Mouse (Mus musculus) cerebral cortex, adult 2 months (tissue): Measurements from ENCODE around the gene Trip11.

Source experiments
- WGBS: fragments of 180-500 bp; shearing (Covaris S2); methylation state at CpG from one replicate; pipeline ENCODE4 v1.1.7; 2018; 5-methylcytosine and 5-hydroxymethylcytosine counted together

Trip11 gene

GRCm38 (mm10) chr12:101912626-101913490 is at the start of gene Trip11:
Trip11 (minus strand) TSS chr12:101913267.
- WGBS: under 1% methylated on average over 69 of the region's 69 CpGs

GRCm38 (mm10) chr12:101958960-101959780 is 46.1 kb upstream of the Trip11 start:
- WGBS: 94% methylated on average over 5 of the region's 5 CpGs

- WGBS: 55% methylated on average over 9 of the region's 9 CpGs
Measured at GRCm38 (mm10) chr12:101958556-101958955, 45.5 kb upstream of the Trip11 start.

- WGBS: under 1% methylated on average over 54 of the region's 54 CpGs
Measured at GRCm38 (mm10) chr12:101957942-101958544, 45.0 kb upstream of the Trip11 start, which contains the start of gene Atxn3. Atxn3 (minus strand) TSS chr12:101958246.

GRCm38 (mm10) chr12:101957079-101957941 is 44.2 kb upstream of the Trip11 start:
- 3% methylated on average over 26 of the region's 26 CpGs for WGBS

- WGBS: 96% methylated on average over 8 of the region's 8 CpGs
Measured at GRCm38 (mm10) chr12:101955821-101956220, 42.8 kb upstream of the Trip11 start.

GRCm38 (mm10) chr12:101948801-101949200 is 35.7 kb upstream of the Trip11 start:
- WGBS: 59% methylated on average over 4 of the region's 4 CpGs

- 45% methylated on average over 8 of the region's 8 CpGs for WGBS
Measured at GRCm38 (mm10) chr12:101947986-101948385, 34.9 kb upstream of the Trip11 start.

- WGBS: 81% methylated on average over 7 of the region's 7 CpGs
Measured at GRCm38 (mm10) chr12:101937572-101937971, 24.5 kb upstream of the Trip11 start.

- 40% methylated on average over 3 of the region's 3 CpGs for WGBS
Measured at GRCm38 (mm10) chr12:101935223-101935622, 22.2 kb upstream of the Trip11 start.

- 76% methylated on average over 1 of the region's 1 CpGs for WGBS
Measured at GRCm38 (mm10) chr12:101928423-101928822, 15.4 kb upstream of the Trip11 start.

GRCm38 (mm10) chr12:101922313-101922712 is 9.2 kb upstream of the Trip11 start:
- 78% methylated on average over 6 of the region's 6 CpGs for WGBS

GRCm38 (mm10) chr12:101919847-101920246 is 6.8 kb upstream of the Trip11 start:
- 75% methylated on average over 3 of the region's 3 CpGs for WGBS

GRCm38 (mm10) chr12:101911346-101911745 is 1.7 kb downstream of the Trip11 start:
- 82% methylated on average over 3 of the region's 3 CpGs for WGBS

- WGBS: 92% methylated on average over 6 of the region's 6 CpGs
Measured at GRCm38 (mm10) chr12:101910360-101910759, 2.7 kb downstream of the Trip11 start.

- 78% methylated on average over 12 of the region's 12 CpGs for WGBS
Measured at GRCm38 (mm10) chr12:101905817-101906216, 7.2 kb downstream of the Trip11 start.

- WGBS: 88% methylated on average over 4 of the region's 4 CpGs
Measured at GRCm38 (mm10) chr12:101904906-101905305, 8.2 kb downstream of the Trip11 start.

- 81% methylated on average over 3 of the region's 3 CpGs for WGBS
Measured at GRCm38 (mm10) chr12:101904170-101904569, 8.9 kb downstream of the Trip11 start.

GRCm38 (mm10) chr12:101899671-101900245 is 13.3 kb downstream of the Trip11 start:
- WGBS: 83% methylated on average over 2 of the region's 2 CpGs

GRCm38 (mm10) chr12:101898966-101899365 is 14.1 kb downstream of the Trip11 start:
- 95% methylated on average over 8 of the region's 8 CpGs for WGBS

- 76% methylated on average over 7 of the region's 7 CpGs for WGBS
Measured at GRCm38 (mm10) chr12:101897113-101897512, 16.0 kb downstream of the Trip11 start.
